Mouse (Mus musculus): ENCODE measurements around the gene E2f2.

GRCm38 (mm10) chr4:136240955-136241354 lies 68.8 kb downstream of the E2f2 start:
- TF ChIP-seq CTCF (IDR thresholded peaks at IDR 0.05; ENCODE audit: low read depth, low read length): no peak
- no peak for TF ChIP-seq GATA1 (IDR thresholded peaks at IDR 0.05; ENCODE audit: borderline replicate concordance, low read length)
- TF ChIP-seq TAL1 (conservative IDR thresholded peaks at IDR 0.05; ENCODE audit: low read depth, low read length): no peak
- no peak for TF ChIP-seq POLR2AphosphoS5 (IDR thresholded peaks at IDR 0.05; ENCODE audit: insufficient replicate concordance, low read depth, low read length)

Measured in G1E (cell line).